Mouse (Mus musculus): Measurements from ENCODE around the gene Ppa1. TPM values are rescaled to one million over a fixed set of nuclear protein-coding genes. Genes with fewer than 3 reads are reported as not detected.
"Not testable (repeated sequence)": the region's sequence is repeated elsewhere in the genome, so short reads cannot be mapped to it uniquely, and the experiment has no call there.

Ppa1 gene
- total RNA-seq (2021): 100 to 1,000 TPM in 1 of 2 experiments, 10 to 100 TPM in 1; 99.5 to 110 TPM

DNA sequence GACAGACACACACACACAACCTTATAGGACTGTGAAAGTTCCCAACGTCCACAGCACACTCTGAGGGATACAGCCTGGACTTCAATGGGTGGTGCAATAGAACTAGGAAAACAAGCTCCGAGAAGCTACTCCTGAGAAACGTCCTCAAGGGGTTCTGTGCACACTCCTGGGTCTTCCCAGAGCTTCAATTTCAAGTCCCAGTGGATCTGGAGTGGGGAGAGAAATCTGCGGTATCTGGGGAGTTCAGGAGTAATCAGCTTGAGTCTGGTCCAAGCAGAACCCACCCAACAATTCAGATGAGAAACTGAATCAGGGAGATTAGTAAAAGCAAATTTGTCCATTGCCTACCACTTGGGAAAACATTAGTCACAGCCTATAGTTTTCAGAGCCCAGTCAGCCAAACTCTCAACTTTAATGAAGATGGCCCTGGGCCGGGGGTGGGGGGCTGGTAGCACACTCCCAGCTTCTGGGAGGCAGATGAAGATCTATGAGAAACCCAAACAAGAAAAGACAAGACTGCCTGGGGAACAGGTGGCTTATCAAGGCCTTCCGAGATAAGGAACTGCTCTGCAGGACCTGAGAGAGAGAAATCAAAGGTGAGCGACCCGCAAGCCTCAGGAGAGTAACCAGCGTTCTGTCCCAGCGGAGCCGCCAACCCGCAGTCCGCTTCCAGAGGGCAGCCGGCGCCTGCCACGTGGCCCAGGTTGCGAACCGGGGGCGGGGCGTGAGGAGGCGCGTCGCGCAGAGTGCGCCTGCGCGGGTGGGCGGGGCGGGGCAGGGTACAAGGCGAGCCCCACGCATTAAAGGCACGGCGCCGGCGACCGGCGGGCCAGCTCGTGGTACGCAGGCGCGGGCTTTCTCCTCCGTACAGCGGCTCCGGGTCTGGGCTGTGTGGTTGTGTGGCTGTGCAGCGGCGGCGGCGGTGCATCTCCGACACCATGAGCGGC is at the start of gene Ppa1:
TSS of gene Ppa1 (plus strand) at position 763 of the 947 bp plus-strand sequence.
- DNase-seq (ENCODE audit: extremely low spot score in 1 of 2, low spot score in 1 of 2): peak; percentile 73 to 77

- DNase-seq (ENCODE audit: extremely low spot score in 1 of 2, low spot score in 1 of 2): no peak
Observed at GRCm38 (mm10) chr10:61599556-61600114, 48.7 kb upstream of the Ppa1 start.

GRCm38 (mm10) chr10:61602283-61603033 is 45.9 kb upstream of the Ppa1 start:
- peak in 1 of 2 experiments; percentile 62 for DNase-seq (ENCODE audit: extremely low spot score in 1 of 2, low spot score in 1 of 2)

DNA sequence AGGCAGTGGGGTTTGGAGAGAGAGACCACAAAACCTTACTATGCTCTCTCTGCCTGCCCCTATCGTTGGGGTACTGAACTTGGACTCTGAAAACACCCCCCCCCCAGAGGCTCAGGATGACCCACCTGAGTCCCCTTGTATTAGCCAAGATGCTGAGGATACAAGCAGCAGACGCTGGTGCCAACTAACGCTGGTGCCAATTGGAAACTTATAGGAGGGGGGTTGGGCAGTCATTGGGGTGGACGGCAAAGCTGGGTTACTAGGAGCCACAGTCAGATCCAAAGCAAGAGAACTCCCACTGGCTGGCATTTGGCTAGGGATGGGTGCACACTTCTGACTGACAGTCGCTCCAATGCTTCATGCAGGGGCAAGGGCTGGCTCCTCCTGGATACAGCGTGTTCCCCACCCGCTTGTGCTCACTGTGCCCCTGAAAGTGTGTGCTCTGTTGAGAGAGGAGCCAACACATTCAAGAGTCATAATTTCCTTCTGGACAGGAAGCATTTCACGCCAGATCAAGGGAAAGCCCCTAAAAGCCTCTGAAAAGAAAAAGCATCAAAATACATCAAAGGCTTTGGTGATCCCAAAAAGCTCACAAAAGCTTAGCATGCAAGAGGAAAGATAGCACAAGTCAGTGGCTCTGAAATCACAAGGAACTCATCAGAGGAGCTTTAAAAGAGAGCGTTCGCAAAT is 43.8 kb upstream of the Ppa1 start:
- no peak for DNase-seq (ENCODE audit: extremely low spot score in 1 of 2, low spot score in 1 of 2)

GRCm38 (mm10) chr10:61605381-61605780 is 43.0 kb upstream of the Ppa1 start:
- not testable (repeated sequence) for DNase-seq (ENCODE audit: extremely low spot score in 1 of 2, low spot score in 1 of 2)

GRCm38 (mm10) chr10:61605851-61606250 is 42.5 kb upstream of the Ppa1 start:
- DNase-seq (ENCODE audit: extremely low spot score in 1 of 2, low spot score in 1 of 2): peak; percentile 34 to 78

DNA sequence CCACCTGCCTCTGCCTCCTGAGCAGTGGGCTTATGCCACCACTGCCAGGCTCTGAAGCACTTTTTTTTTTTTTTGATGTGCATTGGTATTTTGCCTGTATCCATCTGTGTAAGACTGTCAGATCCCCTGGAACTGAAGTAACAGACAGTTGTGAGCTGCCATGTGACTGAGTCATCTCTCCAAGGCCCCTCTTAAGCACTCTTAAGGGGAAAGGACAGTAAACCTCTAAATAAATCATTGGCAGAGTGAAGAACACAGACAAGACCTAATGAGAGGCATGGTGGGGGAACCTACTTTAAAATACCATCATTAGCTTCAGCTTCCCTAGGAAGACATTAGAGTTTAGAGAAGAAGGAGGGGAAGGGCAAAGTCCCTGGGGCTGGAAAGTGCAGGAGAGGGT is 40.1 kb upstream of the Ppa1 start:
- DNase-seq (ENCODE audit: extremely low spot score in 1 of 2, low spot score in 1 of 2): no peak

- DNase-seq (ENCODE audit: extremely low spot score in 1 of 2, low spot score in 1 of 2): no peak
Observed at GRCm38 (mm10) chr10:61610650-61611235, 37.6 kb upstream of the Ppa1 start.

DNA sequence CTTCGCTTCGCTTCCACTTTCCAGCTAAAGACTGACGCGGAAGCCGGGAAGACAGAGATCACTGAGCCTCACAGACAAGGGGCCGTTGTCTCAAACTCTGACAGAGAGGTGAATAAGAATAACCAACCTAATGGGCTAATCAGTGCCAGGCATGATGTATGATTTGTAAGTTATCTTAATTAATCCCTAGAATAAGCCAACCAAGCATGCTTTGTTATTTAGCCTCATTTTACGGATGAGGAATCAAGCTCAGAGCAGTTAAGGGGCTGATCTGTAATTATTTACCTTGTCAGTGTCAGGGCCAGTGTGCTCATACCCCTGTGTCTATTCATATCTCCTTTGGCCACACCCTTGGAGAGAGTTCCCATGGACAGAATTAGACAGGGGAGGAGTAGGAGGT is 34.0 kb upstream of the Ppa1 start:
- no peak for DNase-seq (ENCODE audit: extremely low spot score in 1 of 2, low spot score in 1 of 2)

GRCm38 (mm10) chr10:61618528-61618927 is 29.8 kb upstream of the Ppa1 start:
- DNase-seq (ENCODE audit: extremely low spot score in 1 of 2, low spot score in 1 of 2): no peak

GRCm38 (mm10) chr10:61621681-61622080 is 26.7 kb upstream of the Ppa1 start:
- no peak for DNase-seq (ENCODE audit: extremely low spot score in 1 of 2, low spot score in 1 of 2)

GRCm38 (mm10) chr10:61623874-61624273 is 24.5 kb upstream of the Ppa1 start:
- DNase-seq (ENCODE audit: extremely low spot score in 1 of 2, low spot score in 1 of 2): not testable (repeated sequence)

DNA sequence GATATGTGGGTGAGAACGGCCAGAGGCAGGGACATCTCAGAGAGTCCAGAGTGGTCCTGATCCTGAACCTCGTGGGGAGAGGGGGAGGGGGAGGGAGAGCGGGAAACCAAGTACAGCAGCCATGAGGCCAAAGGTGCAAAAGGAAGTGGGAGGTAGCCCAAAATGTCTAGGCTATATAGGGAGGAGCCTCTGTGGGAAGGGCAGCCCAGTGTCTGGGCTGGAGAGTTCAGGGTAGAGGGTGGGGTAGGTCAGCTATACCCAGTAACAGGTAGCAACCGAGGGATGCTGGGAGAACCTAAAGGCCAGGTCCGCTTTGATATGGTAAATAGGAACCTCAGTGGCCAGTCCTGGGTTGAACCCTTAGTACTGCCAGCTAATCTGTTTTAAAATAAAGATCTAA is 23.6 kb upstream of the Ppa1 start:
- DNase-seq (ENCODE audit: extremely low spot score in 1 of 2, low spot score in 1 of 2): no peak

DNA sequence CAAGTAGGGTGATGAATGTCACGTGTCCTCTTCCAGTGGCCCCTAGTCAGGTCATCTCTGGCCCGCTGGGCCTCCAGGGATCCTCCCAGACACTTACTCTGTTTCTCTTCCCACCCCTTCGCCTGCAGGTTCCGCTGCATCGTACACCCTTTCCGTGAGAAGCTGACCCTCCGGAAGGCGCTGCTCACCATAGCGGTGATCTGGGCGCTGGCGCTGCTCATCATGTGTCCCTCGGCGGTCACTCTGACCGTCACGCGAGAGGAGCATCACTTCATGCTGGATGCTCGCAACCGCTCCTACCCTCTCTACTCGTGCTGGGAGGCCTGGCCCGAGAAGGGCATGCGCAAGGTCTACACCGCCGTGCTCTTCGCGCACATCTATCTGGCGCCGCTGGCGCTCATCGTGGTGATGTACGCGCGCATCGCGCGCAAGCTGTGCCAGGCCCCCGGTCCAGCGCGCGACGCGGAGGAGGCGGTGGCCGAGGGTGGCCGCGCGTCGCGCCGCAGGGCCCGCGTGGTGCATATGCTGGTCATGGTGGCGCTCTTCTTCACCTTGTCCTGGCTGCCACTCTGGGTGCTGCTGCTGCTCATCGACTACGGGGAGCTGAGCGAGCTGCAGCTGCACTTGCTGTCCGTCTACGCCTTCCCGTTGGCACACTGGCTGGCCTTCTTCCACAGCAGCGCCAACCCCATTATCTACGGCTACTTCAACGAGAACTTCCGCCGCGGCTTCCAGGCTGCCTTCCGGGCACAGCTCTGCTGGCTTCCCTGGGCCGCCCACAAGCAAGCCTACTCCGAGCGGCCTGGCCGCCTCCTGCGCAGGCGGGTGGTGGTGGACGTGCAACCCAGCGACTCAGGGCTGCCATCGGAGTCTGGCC is 22.7 kb upstream of the Ppa1 start:
- peak in 1 of 2 experiments; percentile 24 for DNase-seq (ENCODE audit: extremely low spot score in 1 of 2, low spot score in 1 of 2)

DNA sequence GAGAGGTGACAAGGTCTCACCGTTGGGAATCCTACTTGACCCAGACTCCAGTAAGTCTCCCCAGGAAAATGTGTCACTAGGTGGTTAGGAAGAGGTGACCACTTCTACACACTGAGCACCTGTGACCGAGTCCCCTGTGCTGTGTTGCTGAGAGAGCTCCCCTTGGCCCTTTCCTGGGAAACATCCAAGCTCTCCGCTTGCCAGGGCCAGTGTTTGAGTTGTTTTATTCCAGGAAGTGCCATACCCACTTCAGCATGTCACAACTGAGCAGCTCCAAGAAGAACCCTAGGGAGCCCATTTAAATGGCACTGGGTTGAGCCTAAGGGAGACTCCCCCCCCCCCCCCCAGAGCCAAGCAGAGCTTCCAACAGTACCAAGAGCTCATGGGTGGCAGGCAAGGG is 21.8 kb upstream of the Ppa1 start:
- DNase-seq (ENCODE audit: extremely low spot score in 1 of 2, low spot score in 1 of 2): no peak

DNA sequence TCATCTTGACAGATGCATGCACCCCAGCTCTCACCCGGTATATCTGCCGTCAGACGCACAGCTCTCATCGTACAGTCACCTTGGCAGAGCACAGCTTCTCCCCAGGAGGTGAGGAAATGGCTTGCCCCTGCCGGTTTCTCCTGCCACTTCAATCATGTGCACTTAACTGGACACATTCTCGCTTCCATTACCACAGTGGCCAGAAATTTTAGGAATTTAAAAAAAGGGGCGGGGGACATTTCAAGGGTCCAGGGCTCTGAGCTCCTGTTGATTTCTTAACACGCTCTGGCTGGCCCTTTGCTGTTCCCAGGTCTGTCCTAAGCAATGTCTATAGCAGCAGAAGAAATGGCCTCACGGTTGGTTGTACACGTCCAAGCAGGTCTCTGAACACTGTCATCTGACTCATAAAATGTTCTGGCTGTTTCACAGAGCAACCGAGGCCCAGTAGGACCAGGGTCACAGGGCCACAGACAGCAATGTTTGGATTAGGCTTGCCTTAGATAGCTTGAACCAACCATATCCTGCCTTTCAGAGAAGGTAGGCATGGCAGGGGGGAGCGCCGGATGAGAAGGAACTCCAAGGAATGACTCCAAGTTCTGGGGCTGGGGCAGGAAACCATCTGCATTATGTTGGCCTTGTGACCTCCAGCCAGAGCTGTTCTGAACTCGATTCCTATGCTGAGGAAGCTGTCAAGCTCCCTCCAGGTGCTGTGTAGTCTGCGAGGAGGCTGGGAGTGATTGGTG is 21.0 kb upstream of the Ppa1 start:
- DNase-seq (ENCODE audit: extremely low spot score in 1 of 2, low spot score in 1 of 2): no peak

- DNase-seq (ENCODE audit: extremely low spot score in 1 of 2, low spot score in 1 of 2): no peak
Observed at GRCm38 (mm10) chr10:61627938-61628250, 20.5 kb upstream of the Ppa1 start.

GRCm38 (mm10) chr10:61632445-61632844 is 15.9 kb upstream of the Ppa1 start:
- no peak for DNase-seq (ENCODE audit: extremely low spot score in 1 of 2, low spot score in 1 of 2)

GRCm38 (mm10) chr10:61637055-61637454 is 11.3 kb upstream of the Ppa1 start:
- DNase-seq (ENCODE audit: extremely low spot score in 1 of 2, low spot score in 1 of 2): no peak

Measured in layer of hippocampus, postnatal 25 days (tissue).